Mouse (Mus musculus): ENCODE results near the gene Anks3. TPM values are rescaled to one million over a fixed set of nuclear protein-coding genes. Genes with fewer than 3 reads are reported as not detected.
A peak's percentile ranks its signal among the peaks of the same experiment; 100 is the strongest.

Anks3 gene
- total RNA-seq, 2 experiments from 2014 or later, result 19.7 to 20.8 TPM

- DNase-seq, result no peak
- intact Hi-C loops (cut with DNase I), result no loop called here
These were observed 5.2 kb upstream of the Anks3 start for GRCm38 (mm10) chr16:4969055-4969843.

DNA sequence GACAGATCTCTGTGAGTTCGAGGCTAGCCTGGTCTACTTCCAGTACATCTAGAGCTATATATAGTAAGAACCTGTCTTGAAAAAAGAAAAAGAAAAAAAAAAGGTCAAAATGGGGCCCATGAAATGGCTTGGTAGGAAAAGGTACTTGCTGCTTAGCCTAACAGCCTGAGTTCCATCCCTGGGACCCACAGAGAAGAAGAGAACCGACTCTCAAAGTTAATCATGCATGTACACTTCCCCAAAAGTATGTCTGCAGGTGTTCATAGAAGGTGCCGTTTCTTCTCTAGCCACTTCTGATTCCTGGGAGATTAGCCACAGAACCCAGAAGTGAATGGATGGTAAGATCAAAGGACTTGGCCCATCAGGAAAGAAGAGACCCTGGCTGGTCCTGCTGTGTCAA is 4.4 kb upstream of the Anks3 start:
- intact Hi-C loops (cut with DNase I), result no loop called here
- no peak for DNase-seq

GRCm38 (mm10) chr16:4965392-4966129 is 1.6 kb upstream of the Anks3 start:
- no peak for DNase-seq
- intact Hi-C loops (cut with DNase I), result loop anchor here (2.0 kb wide), 1 partner anchor 47 kb away; the partner anchor contains the start of gene Rogdi

DNA sequence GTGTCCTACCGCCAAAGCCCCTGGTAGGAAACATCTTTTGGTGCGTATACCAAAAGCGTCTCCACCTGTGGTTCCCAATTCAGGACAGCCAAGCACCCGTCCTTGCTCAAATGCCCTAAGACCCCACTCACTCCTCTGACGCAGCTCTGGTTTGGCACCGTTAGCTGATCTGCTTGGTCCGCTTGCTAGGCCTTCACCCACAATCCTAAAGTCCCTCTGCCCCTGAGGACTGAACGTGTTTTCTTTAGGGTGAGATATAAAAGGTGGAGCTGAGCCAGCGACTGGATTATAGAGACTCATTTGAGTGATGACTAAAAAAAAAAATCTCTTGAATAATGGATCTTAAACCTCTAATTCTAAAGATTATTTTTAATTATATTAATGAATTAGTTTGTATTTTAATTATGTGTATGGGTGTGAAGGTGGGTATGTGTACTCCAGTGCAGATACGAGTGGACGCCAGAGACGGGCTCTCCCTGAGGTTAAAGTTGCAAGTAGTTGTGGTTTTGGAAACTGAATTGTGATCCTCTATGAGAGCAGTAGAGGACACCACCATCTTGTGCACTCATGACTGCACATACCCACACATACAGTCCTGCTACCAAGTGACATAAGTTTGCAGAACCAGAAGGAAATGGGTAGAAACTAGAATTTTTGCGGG is 856 bp upstream of the Anks3 start:
- no peak for DNase-seq
- intact Hi-C loops (cut with DNase I), result no loop called here

DNA sequence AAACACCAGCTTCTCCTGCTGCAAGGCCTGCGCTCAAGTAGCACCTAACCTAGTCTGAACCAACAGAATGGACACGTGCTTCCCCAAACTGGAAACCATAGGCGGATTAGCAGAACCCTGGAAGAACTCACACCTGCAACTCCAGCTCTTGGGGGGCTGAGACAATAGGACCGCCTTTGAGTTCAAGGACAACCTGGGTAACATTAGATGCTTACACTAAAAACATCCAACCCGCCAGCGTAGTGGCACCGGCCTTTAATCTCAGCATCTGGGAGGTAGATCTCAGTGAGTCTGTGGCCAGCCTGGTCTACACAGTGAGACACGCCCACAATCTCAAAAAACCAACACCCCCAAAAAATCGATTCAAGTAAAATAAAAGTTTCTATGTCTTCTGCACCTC is 659 bp downstream of the Anks3 start:
- intact Hi-C loops (cut with DNase I), result no loop called here
- no peak for DNase-seq

DNA sequence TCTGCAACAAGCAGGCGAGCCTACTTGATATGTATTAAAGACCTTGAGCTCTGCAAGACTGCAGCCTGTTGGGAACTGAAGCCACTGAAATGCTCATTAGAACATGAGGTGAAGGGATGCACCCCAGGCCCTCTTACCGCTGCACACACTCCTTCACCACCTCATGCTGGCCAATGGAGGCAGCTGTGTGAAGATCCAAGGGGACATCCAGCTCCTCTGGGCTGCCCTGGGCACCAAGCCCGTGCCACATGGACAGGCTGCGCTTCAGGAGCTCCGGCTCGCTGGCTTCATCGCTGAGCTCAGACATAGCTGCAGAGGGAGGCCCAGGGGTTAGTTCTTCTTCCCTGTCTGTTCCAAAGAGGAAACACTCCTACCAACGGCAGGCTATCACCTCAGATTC is 3.7 kb downstream of the Anks3 start:
- DNase-seq, result no peak
- intact Hi-C loops (cut with DNase I), result no loop called here

DNA sequence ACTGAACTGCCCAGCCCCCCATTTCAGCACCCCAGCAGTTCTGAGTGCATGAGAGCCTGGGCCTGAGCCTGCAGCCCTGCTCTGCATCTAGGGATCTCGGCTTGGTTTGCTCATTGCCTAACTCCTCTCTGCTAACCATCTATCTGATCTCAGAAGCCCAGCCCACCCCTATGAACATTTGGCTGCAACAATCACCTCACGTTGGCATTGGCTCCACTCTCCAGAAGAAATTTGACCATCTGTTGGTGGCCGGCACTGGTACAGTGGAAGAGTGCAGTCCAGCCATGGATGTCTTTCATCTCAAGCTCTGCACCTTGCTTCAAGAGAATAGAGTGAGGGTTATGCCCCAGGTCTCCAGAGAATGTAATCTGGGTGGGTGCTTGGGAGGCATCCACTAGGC is 6.6 kb downstream of the Anks3 start:
- intact Hi-C loops (cut with DNase I), result no loop called here

GRCm38 (mm10) chr16:4956609-4957008 is 7.4 kb downstream of the Anks3 start:
- intact Hi-C loops (cut with DNase I), result no loop called here

More for the DNA sequence above, 6.6 kb downstream of the Anks3 start:
- no peak for DNase-seq

DNA sequence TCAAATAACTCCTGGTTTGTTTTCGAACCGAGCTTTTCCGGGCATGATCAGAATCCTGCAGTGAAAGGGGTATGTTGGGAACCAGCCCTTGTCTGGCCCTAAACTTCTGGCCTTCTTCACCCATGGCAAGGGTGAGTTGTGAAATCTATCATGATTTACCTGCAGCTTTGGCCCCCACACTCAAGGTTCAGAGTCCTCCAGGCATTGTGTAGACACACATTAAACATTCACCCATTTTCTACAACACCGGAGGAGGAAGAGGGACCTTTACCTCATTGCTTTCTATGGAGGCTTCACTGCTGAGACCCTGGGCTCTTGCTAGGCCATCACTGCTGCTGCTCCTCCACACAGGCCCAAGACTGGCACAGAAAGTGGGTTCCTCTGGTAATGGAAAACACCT is 16.6 kb downstream of the Anks3 start:
- intact Hi-C loops (cut with DNase I), result no loop called here
- DNase-seq, result no peak

More at GRCm38 (mm10) chr16:4956609-4957008, 7.4 kb downstream of the Anks3 start:
- no peak for DNase-seq

- intact Hi-C loops (cut with DNase I), result no loop called here
- no peak for DNase-seq
These were observed 17.9 kb downstream of the Anks3 start for GRCm38 (mm10) chr16:4946155-4946554.

DNA sequence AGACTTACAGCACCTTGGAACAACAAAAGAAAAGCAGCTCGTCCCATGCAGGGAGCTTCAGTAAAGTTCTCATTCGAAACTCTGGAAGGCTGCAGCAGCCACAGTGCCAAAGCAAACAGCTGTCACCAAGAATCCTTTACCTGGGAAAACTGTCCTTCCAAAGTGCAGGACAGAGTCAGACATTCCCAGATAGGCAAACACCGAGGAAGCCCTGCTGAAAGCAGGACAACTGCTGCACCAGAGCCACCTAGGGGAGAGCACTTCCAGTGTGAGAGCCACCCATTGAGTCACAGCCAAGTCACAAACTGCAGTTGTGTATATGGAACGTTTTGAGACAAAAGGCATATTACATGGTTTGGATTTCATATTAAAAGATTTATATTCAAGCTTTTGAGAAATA is 18.6 kb downstream of the Anks3 start:
- intact Hi-C loops (cut with DNase I), result no loop called here
- no peak for DNase-seq

GRCm38 (mm10) chr16:4943431-4943830 is 20.6 kb downstream of the Anks3 start:
- intact Hi-C loops (cut with DNase I), result no loop called here

DNA sequence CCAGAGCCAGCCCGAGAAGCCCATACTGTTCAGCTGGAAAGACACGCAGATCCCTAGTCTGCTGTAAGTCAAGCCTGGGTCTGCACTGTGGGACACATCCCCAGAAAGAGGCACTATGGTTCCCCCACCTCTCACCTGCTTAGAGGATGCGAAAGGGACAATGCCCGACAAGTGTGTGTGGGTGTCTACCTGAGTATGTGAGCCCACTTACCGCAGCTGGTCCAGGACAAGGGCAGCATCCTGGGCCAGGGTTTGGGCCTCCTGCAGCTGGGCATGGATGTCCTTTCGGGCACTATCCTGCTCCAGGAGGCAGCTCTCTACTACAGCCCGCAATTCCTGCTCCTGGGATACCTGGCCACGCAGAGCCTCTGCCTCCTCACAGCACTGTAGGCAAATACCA is 21.1 kb downstream of the Anks3 start:
- intact Hi-C loops (cut with DNase I), result no loop called here
- DNase-seq, result no peak

More at GRCm38 (mm10) chr16:4943431-4943830, 20.6 kb downstream of the Anks3 start:
- DNase-seq, result no peak

GRCm38 (mm10) chr16:4941016-4941415 is 23.0 kb downstream of the Anks3 start:
- DNase-seq, result no peak
- intact Hi-C loops (cut with DNase I), result no loop called here

DNA sequence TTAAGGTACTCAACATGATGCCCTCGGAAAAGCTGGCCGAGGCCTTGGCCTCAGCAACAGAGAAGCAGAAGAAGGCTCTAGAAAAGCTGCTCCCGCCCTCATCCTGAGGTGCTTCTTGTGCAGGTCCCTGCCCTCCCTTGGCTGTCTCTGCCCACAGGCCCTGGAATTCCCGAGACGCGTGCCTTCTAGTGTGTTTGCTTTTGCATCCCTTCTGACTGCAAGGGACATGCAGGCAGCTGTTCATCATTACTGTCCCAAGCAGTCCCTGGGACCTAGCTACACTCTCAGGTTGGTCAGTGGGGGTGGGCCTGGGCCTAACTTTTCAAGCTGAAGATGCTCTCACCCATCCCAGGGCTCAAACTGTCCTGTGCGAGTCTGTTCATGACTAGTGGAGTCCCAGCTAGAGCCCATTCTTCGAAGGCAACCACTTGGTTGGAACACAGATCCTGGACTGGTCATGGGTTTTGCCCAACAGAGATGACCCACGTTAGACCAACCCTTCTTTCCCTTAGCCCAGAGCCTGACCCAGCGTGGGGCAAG is 23.6 kb downstream of the Anks3 start:
- DNase-seq, result no peak
- intact Hi-C loops (cut with DNase I), result no loop called here

DNA sequence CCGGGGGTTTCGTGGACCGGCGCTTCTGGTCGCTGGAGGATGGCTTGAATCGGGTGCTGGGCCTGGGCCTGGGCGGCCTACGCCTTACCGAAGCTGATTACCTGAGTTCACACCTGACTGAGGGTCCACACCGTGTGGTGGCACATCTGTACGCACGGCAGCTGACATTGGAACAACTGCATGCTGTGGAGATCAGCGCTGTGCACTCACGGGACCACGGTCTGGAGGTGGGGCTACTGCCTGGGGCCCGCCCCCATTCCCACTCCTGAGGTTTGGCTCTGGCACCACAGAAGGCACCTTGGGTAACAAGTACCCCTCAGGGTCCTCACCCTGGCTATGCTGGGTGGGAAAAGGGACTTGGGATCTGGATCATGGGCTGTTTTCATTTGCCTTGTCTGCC is 24.6 kb downstream of the Anks3 start:
- peak; percentile 45 to 61 for DNase-seq
- intact Hi-C loops (cut with DNase I), result no loop called here

- DNase-seq, result peak; percentile 96 to 98
- intact Hi-C loops (cut with DNase I), result no loop called here
These were observed 25.0 kb downstream of the Anks3 start for GRCm38 (mm10) chr16:4938989-4939388.

- DNase-seq, result no peak
- intact Hi-C loops (cut with DNase I), result no loop called here
These were observed 25.5 kb downstream of the Anks3 start, which contains the start of gene Nudt16l1 for GRCm38 (mm10) chr16:4938461-4938860. TSS of gene Nudt16l1 (plus strand) at chr16:4938761.

DNA sequence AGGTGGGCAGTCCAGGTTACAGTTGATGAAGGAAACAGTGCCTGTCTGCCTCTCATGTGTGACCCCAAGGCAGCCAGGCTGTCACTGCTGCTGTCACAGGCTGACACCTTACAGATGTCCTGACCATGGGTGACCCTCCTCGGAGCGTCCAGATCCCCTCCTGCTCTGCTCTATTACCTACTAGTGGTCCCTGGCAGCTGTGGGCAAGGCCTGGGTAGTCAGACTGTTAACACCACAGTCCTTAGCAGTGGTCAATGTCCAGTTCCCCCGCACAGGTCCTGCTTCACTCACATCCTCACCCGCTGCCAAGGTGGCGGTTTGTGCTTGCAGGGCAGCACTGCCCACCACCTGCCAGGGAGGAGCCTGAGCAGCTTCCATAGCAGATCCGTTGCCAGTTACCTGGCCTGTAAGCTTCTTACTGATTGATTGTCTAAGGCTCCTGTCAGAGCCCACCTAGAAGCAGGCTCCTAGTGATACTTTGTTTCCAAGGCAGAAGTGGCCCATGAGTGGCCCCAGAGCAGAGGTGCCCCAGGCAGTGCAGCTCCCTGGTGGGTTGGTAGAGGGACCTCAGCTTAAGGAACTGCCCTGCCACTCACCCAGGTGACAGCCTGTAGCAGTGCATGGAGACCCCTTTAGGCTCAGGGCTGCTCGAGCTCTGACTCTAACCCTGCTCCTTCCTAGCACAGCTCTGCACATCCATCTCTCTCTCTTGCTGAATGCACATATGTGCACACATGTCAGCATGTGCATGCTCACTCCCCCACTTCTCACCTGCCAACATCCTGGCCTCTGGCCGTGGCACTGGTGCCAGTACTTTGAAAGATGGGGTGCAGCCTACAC is 26.4 kb downstream of the Anks3 start:
- DNase-seq, result no peak
- intact Hi-C loops (cut with DNase I), result no loop called here

Measured in heart, postnatal 10 days (tissue).